Mouse (Mus musculus) left cerebral cortex, postnatal 36 days (tissue): ENCODE measurements around the gene Dennd1b. TPM values are rescaled to one million over a fixed set of nuclear protein-coding genes. Genes with fewer than 3 reads are reported as not detected.

ENCODE experiments used
- DNase-seq, 2 experiments: peaks; one replicate each; pipeline ENCODE4 v3.0.0; 2021 to 2022; ENCODE audit warnings: low spot score in 2 of 2, mixed read lengths in 1 of 2
- intact Hi-C: fragments of 180-260 bp; cut with DNase I; formaldehyde crosslinking; loops from one replicate; pipeline ENCODE4 v1.15.1; 2025
- total RNA-seq, 2 experiments: library from RNA; stranded (reverse); gene quantifications; 2 replicates each; pipeline ENCODE4 v1.2.3; 2021

Dennd1b gene
- total RNA-seq, 2 experiments from 2014 or later, result 31.6 to 39.9 TPM

- no peak for DNase-seq
- intact Hi-C loops, result no loop called here
These were observed 183.1 kb downstream of the Dennd1b start for GRCm38 (mm10) chr1:139146306-139146705.

GRCm38 (mm10) chr1:139153006-139153405 is 189.8 kb downstream of the Dennd1b start:
- intact Hi-C loops, result loop anchor here (10.0 kb wide), 1 partner anchor 188 kb away; the partner anchor contains the start of gene Dennd1b
- DNase-seq, result no peak

- no peak for DNase-seq
These were observed 190.3 kb downstream of the Dennd1b start for GRCm38 (mm10) chr1:139153493-139153892.

GRCm38 (mm10) chr1:139156397-139156796 is 193.2 kb downstream of the Dennd1b start:
- intact Hi-C loops, result loop anchor here (2.0 to 10.0 kb wide), 4 partner anchors 192 to 830 kb away; partner anchors contain the start of gene Dennd1b
- DNase-seq, result no peak

More at GRCm38 (mm10) chr1:139153493-139153892, 190.3 kb downstream of the Dennd1b start:
- intact Hi-C loops, result loop anchor here (10.0 kb wide), 1 partner anchor 189 kb away; the partner anchor contains the start of gene Dennd1b

- intact Hi-C loops, result no loop called here
- no peak for DNase-seq
These were observed 198.4 kb downstream of the Dennd1b start for GRCm38 (mm10) chr1:139161619-139162018.

- intact Hi-C loops, result no loop called here
- DNase-seq, result no peak
These were observed 199.6 kb downstream of the Dennd1b start for GRCm38 (mm10) chr1:139162814-139163213.

- DNase-seq, result no peak
- intact Hi-C loops, result no loop called here
These were observed 211.0 kb downstream of the Dennd1b start for GRCm38 (mm10) chr1:139174058-139174832.

GRCm38 (mm10) chr1:139179707-139180106 is 216.5 kb downstream of the Dennd1b start:
- intact Hi-C loops, result no loop called here
- no peak for DNase-seq

- intact Hi-C loops, result no loop called here
- no peak for DNase-seq
These were observed 217.4 kb downstream of the Dennd1b start for GRCm38 (mm10) chr1:139180481-139181149.

- DNase-seq, result no peak
- intact Hi-C loops, result no loop called here
These were observed 229.4 kb downstream of the Dennd1b start for GRCm38 (mm10) chr1:139192635-139193034.

- no peak for DNase-seq
These were observed 230.8 kb downstream of the Dennd1b start for GRCm38 (mm10) chr1:139194011-139194410.

GRCm38 (mm10) chr1:139194428-139195028 is 231.3 kb downstream of the Dennd1b start:
- no peak for DNase-seq
- intact Hi-C loops, result no loop called here

More at GRCm38 (mm10) chr1:139194011-139194410, 230.8 kb downstream of the Dennd1b start:
- intact Hi-C loops, result no loop called here

GRCm38 (mm10) chr1:139203026-139203425 is 239.8 kb downstream of the Dennd1b start:
- no peak for DNase-seq
- intact Hi-C loops, result no loop called here

GRCm38 (mm10) chr1:139206259-139206658 is 243.0 kb downstream of the Dennd1b start:
- intact Hi-C loops, result no loop called here
- DNase-seq, result no peak

GRCm38 (mm10) chr1:139209796-139210195 is 246.6 kb downstream of the Dennd1b start:
- intact Hi-C loops, result no loop called here
- peak; percentile 19 to 21 for DNase-seq

- DNase-seq, result no peak
- intact Hi-C loops, result no loop called here
These were observed 247.3 kb downstream of the Dennd1b start for GRCm38 (mm10) chr1:139210505-139210904.

- intact Hi-C loops, result no loop called here
- DNase-seq, result no peak
These were observed 252.1 kb downstream of the Dennd1b start for GRCm38 (mm10) chr1:139215311-139215710.

GRCm38 (mm10) chr1:139223804-139224203 is 260.6 kb downstream of the Dennd1b start:
- DNase-seq, result no peak
- intact Hi-C loops, result no loop called here

GRCm38 (mm10) chr1:139224309-139224949 is 261.2 kb downstream of the Dennd1b start:
- DNase-seq, result no peak
- intact Hi-C loops, result no loop called here
